Comparison of ENCODE assay signal across 9 mouse cellular contexts in the genomic region with DNA sequence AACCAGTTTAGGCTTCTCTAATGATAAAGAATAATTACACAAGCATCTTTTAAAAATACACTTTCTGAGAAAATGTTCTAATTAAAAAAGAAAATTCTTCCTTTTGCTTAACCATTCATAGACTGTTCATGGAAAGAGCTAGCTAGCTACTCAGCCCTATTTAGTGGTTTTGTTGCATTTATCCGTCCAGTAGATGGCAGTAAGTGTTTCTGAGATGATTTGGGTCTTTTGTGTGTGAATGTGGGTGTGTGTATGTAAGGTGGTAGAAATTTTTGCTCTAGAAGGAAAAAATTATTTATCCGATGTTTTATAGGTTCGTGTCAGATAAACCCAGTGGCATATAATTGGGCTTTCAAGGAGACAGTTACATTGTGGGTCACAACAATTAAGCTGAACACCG.
DNase-seq lines count a peak whose midpoint lies in the region; ATAC-seq and TF ChIP-seq lines count a peak whose summit lies in the region.
"Had no signal": no experiment of that assay in that cellular context is flagged by ENCODE, and none has a peak within 500 bp of the region (broad histone marks: within the 10 kb centered on the region; RNA-seq: fewer than 3 reads in every experiment).

No protein-coding gene starts in this region.

- H3K4me2 ChIP-seq in heart, embryonic 11.5 days: no peak overlapping the region
- no peak overlapping the region for H3K4me2 ChIP-seq in forebrain, embryonic 14.5 days (ENCODE audit: low read length)
- H3K4me2 ChIP-seq: liver, embryonic 15.5 days had no signal

- WGBS in heart, embryonic 11.5 days (ENCODE audit: insufficient replicate concordance): 55% methylated on average over 4 of the region's 4 CpGs
- WGBS in lung, adult 2 months: 30% methylated on average over 4 of the region's 4 CpGs
- 43% methylated on average over 4 of the region's 4 CpGs for WGBS in forebrain, embryonic 14.5 days

- H3K9me3 ChIP-seq in heart, embryonic 11.5 days (replicated peaks; ENCODE audit: control insufficient read depth, low read length): no peaks in the 10 kb centered on the region
- H3K9me3 ChIP-seq in forebrain, embryonic 14.5 days (replicated peaks; ENCODE audit: control insufficient read depth, low read length): no peaks in the 10 kb centered on the region
- H3K9me3 ChIP-seq: liver, embryonic 15.5 days had no signal

- TF ChIP-seq CTCF in lung, adult 2 months (IDR thresholded peaks at IDR 0.05; ENCODE audit: insufficient read depth, low read length): no peak

- H3K27me3 ChIP-seq in heart, embryonic 11.5 days (ENCODE audit: control insufficient read depth, insufficient read depth, low read length): no peaks in the 10 kb centered on the region
- H3K27me3 ChIP-seq in forebrain, embryonic 14.5 days (replicated peaks; ENCODE audit: control insufficient read depth, insufficient read depth, low read length): no peaks in the 10 kb centered on the region
- H3K27me3 ChIP-seq: liver, embryonic 15.5 days had no signal

- no peak for TF ChIP-seq POLR2A in lung, adult 2 months (IDR thresholded peaks at IDR 0.05; ENCODE audit: borderline replicate concordance, extremely low read depth, low read depth, low read length)

- H3K4me1 ChIP-seq in heart, embryonic 11.5 days (ENCODE audit: control insufficient read depth, insufficient read depth, low read length): no peaks in the 10 kb centered on the region
- no peaks in the 10 kb centered on the region for H3K4me1 ChIP-seq in lung, adult 2 months (ENCODE audit: control insufficient read depth, insufficient read depth, low read length)
- H3K4me1 ChIP-seq in forebrain, embryonic 14.5 days (ENCODE audit: control insufficient read depth, insufficient read depth, low read length): no peaks in the 10 kb centered on the region
- H3K4me1 ChIP-seq: liver, embryonic 15.5 days had no signal

- ATAC-seq in heart, embryonic 11.5 days (replicated peaks; ENCODE audit: insufficient number of reproducible peaks, low FRiP score, low TSS enrichment): no peak
- ATAC-seq in forebrain, embryonic 14.5 days: peak; percentile 78

- H3K27ac ChIP-seq in heart, embryonic 11.5 days (ENCODE audit: low read depth, low read length): no peak overlapping the region
- no peak overlapping the region for H3K27ac ChIP-seq in forebrain, embryonic 14.5 days (ENCODE audit: low read depth, low read length)
- H3K27ac ChIP-seq: liver, embryonic 15.5 days had no signal

- H3K4me3 ChIP-seq in heart, embryonic 11.5 days (ENCODE audit: low read depth, low read length): no peak overlapping the region
- no peak overlapping the region for H3K4me3 ChIP-seq in lung, adult 2 months (replicated peaks; ENCODE audit: extremely low read depth, low read depth, low read length)
- no peak overlapping the region for H3K4me3 ChIP-seq in forebrain, embryonic 14.5 days (ENCODE audit: low read depth, low read length)
- H3K4me3 ChIP-seq: liver, embryonic 15.5 days had no signal

- H3K36me3 ChIP-seq in heart, embryonic 11.5 days (ENCODE audit: control insufficient read depth, insufficient read depth, low read length): no peaks in the 10 kb centered on the region
- no peaks in the 10 kb centered on the region for H3K36me3 ChIP-seq in forebrain, embryonic 14.5 days (ENCODE audit: control insufficient read depth, insufficient read depth, low read length)
- H3K36me3 ChIP-seq: liver, embryonic 15.5 days had no signal

- H3K9ac ChIP-seq in heart, embryonic 11.5 days (ENCODE audit: low read depth, low read length): no peak overlapping the region
- H3K9ac ChIP-seq in forebrain, embryonic 14.5 days (ENCODE audit: low read length): no peak overlapping the region
- H3K9ac ChIP-seq: liver, embryonic 15.5 days had no signal

- peak; percentile 13 for DNase-seq in heart, adult 8-10 months (ENCODE audit: low spot score)
- peak; percentile 32 for DNase-seq in lung, postnatal 10 days
- DNase-seq in lung, adult 2 months: no peak
- peak; percentile 88 for DNase-seq in forebrain, embryonic 14.5 days (ENCODE audit: low spot score)
- DNase-seq in retina, embryonic 14.5 days (ENCODE audit: low spot score): peak; percentile 73
- no peak for DNase-seq in adrenal gland, postnatal 25 days
- no peak for DNase-seq in adrenal gland, adult 8-10 months

Comparison
In these comparisons a context has a peak if more than half of its experiments do, and no peak if none do; other contexts are left out.
1. DNase-seq: peak in heart, adult 8-10 months (single experiment), lung, postnatal 10 days (single experiment), forebrain, embryonic 14.5 days (single experiment) and retina, embryonic 14.5 days (single experiment); none in lung, adult 2 months (single experiment), adrenal gland, postnatal 25 days (single experiment) and adrenal gland, adult 8-10 months (single experiment).